Mouse (Mus musculus) olfactory bulb, adult 2 months (tissue): ENCODE results near the gene Ilkap. TPM values are rescaled to one million over a fixed set of nuclear protein-coding genes. Genes with fewer than 3 reads are reported as not detected.

Source experiments
- H3K27ac ChIP-seq: fragments of 200-500 bp; 2 replicates; pipeline ENCODE4 v1.5.1; 2012; ENCODE audit warnings: low read depth, low read length; ENCODE audit not compliant: insufficient read depth
- H3K4me1 ChIP-seq: fragments of 200-500 bp; 2 replicates; pipeline ENCODE4 v1.6.1; 2012; ENCODE audit warnings: low read length; ENCODE audit not compliant: control insufficient read depth, insufficient read depth
- H3K4me3 ChIP-seq: fragments of 200-500 bp; 2 replicates; pipeline ENCODE4 v1.5.1; 2012; ENCODE audit warnings: mild to moderate bottlenecking, low read depth, low read length, moderate library complexity; ENCODE audit not compliant: insufficient read depth
- CTCF ChIP-seq: fragments of 200-500 bp; IDR thresholded peaks from 2 replicates; pipeline ENCODE4 v1.5.1; 2012; ENCODE audit warnings: low read depth, mild to moderate bottlenecking, low read length, moderate library complexity; ENCODE audit not compliant: insufficient read depth
- POLR2A ChIP-seq: fragments of 200-500 bp; IDR thresholded peaks from 2 replicates; pipeline ENCODE4 v1.6.1; 2012; ENCODE audit warnings: mild to moderate bottlenecking, low read depth, low read length, moderate library complexity; ENCODE audit not compliant: insufficient read depth
- WGBS: fragments of 180-500 bp; shearing (Covaris S2); methylation state at CpG from one replicate; pipeline ENCODE4 v1.1.7; 2018; 5-methylcytosine and 5-hydroxymethylcytosine counted together
- polyA plus RNA-seq: library from polyadenylated mRNA; stranded (reverse); fragments of >200 nt; gene quantifications from 2 replicates; pipeline ENCODE4 v1.2.4, GENCODE M21; 2012; ENCODE audit warnings: low replicate concordance; ENCODE audit not compliant: missing spikeins, insufficient read depth, insufficient read length

Gene Ilkap
- polyA plus RNA-seq, 1 experiment = not detected

GRCm38 (mm10) chr1:91407819-91408218 lies 9.2 kb upstream of the Ilkap start:
- Histone ChIP-seq H3K4me1 (peaks cover 16% of the 10 kb centered on the region), H3K4me3 (no peak overlapping the region), H3K27ac (no peak overlapping the region)
- TF ChIP-seq CTCF = no peak
- no peak for TF ChIP-seq POLR2A
- 88% methylated on average over 4 of the region's 4 CpGs for WGBS

DNA sequence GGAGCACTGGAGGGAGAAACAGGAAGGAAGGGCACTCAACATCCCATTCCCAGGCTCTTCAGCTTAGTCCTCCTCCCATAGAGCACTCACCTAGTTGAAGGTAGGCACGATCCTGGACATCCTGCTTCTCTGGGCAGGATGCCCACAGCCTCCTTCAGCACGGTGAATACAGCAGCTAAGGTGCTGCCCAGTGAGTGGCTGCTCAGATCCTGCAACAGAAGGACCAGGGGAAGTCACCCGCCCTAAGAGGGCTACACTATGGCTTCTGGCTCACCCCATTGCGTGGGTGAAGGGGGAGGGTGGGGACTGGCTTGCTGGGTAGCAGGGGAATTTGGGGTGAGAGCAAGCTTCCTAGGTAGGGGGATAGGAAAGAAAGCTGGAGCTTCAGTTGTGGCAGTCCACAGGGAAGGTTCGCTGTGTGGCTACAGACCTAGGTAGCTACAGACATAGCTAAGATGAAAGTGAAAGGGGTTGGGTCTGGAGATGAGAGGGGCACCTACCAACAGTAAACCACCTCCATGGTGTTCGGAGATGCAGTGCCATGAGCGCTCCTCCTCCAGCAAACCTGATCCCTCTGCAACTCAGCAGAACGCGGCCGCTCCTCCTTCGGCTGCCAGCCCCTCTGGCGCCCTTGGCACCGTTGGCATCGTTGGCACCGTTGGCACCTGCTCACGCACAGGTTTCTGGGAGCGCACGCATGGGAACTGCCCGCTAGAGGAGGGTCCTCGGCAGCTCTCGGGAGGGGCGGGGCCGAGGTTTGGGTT lies 7.0 kb upstream of the Ilkap start:
- 44% methylated on average over 23 of the region's 23 CpGs for WGBS
- TF ChIP-seq CTCF (no peak), POLR2A (no peak)
- 0 out of 2 replicates have a peak, but pooled peaks cover 3% of the 10 kb centered on the region for H3K4me1 ChIP-seq
- H3K4me3 ChIP-seq = no peak overlapping the region
- no peak overlapping the region for H3K27ac ChIP-seq

DNA sequence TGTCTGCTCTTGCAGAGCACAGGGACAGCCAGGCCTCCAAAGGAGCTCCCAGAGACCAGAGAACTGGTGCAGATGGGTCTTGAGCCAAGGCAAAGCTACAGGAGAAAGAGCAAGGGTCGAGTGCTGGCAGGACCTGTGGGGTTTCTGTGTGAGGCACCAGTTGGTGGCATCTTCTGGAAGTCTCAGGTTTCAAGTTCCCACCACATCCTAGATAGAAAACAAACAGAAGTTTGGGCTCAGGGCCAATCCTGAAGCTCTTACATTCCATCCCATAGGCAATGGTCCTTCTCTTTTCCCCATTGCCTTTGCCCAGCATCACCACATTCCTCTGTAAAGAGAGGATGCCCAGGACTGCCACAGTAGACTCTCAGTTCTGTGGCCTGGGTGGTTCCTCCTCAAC lies 6.4 kb upstream of the Ilkap start:
- H3K4me3 ChIP-seq = no peak overlapping the region
- no peak for TF ChIP-seq POLR2A
- TF ChIP-seq CTCF = no peak
- H3K27ac ChIP-seq = no peak overlapping the region
- 0 out of 2 replicates have a peak, but pooled peaks cover 3% of the 10 kb centered on the region for H3K4me1 ChIP-seq
- WGBS = 23% methylated on average over 1 of the region's 1 CpGs

DNA sequence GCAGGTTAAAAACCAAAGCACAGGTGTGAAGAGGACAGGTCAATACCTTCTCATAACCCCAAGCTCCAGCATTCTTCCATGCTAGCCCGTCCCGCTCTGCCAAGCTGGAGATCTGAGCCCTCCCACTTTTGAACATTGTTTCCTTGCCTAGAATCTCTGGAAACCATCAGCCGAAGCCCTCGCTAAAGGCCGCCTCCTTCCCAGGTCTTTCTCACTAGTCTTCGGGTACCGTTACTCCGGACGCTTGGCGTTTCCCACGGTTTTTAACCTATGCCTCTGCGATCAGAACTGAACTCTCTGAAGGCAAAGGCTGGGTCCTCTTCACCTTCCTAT lies 722 bp downstream of the Ilkap start:
- TF ChIP-seq CTCF = no peak
- TF ChIP-seq POLR2A = no peak
- Histone ChIP-seq H3K4me3 (peak overlapping the region; percentile 95), H3K27ac (0 out of 2 replicates have a peak overlapping the region, but pooled peaks have one; percentile 66), H3K4me1 (peaks cover 2% of the 10 kb centered on the region)
- under 1% methylated on average over 12 of the region's 12 CpGs for WGBS

DNA sequence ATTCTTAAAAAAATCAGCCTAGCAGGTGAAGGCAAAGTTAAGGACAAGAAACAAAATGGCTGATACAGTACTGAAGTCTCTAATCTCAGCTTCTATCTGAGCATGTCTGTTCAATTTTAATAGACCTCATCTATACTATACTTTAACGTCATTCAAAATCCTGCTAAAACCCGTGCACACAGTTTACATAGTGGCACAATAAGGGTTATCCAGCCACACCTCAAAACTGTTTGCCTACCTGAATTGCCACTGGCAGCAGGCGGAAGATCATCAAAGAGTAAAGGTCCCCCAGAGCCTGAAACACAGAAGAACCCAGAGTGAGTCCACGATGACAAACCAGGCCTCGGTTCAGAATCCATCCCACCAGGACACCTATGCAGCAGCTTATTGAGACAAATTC lies 8.2 kb downstream of the Ilkap start:
- Histone ChIP-seq H3K4me3 (no peak overlapping the region), H3K4me1 (peaks cover 2% of the 10 kb centered on the region), H3K27ac (no peak overlapping the region)
- TF ChIP-seq CTCF (no peak), POLR2A (no peak)
- WGBS = 96% methylated on average over 5 of the region's 5 CpGs

DNA sequence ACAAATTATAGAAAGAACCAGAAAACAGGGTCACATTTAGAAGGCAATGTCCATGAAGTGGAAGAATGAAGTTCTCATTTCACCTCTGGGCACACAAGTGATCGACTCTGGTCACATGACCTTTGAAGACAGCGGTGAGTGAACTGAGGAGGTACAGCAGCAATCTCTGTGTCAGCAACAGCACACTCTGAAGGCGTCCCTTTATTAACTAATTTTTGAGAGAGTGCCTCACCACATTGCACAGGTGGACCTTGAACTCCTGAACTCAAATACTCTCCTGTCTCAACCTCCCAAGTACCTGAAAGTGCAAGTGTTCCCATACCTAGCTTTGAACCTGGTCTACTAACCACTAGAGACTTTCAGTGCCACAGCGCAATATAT lies 17.5 kb downstream of the Ilkap start:
- Histone ChIP-seq H3K27ac (no peak overlapping the region), H3K4me3 (no peak overlapping the region), H3K4me1 (peaks cover 4% of the 10 kb centered on the region)
- TF ChIP-seq POLR2A = no peak
- no peak for TF ChIP-seq CTCF
- WGBS = 95% methylated on average over 4 of the region's 4 CpGs

GRCm38 (mm10) chr1:91380453-91381090 lies 18.0 kb downstream of the Ilkap start:
- TF ChIP-seq POLR2A = no peak
- no peak for TF ChIP-seq CTCF
- H3K4me3 ChIP-seq = no peak overlapping the region
- 48% methylated on average over 7 of the region's 7 CpGs for WGBS
- no peak overlapping the region for H3K27ac ChIP-seq
- peaks cover 4% of the 10 kb centered on the region for H3K4me1 ChIP-seq

DNA sequence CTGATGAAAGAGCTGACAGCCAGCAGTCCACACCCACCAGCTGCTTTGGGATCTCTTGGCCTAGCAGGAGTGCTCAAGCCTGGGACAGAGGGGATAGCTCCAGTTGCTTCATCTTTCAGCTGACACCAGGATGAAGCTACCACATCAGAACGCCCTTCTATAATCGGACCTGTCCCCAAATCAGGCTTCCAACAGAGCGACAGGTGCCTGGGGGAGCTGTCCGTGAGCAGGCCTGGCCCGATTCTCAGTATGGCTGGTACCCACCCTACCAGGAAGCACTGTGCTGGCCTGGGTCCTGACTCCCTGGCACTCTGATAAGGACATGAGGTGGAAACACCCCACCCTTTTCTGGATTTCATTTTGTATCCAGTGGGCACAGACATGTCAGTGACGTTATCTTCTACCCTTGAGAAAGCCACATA lies 25.2 kb downstream of the Ilkap start:
- no peak overlapping the region for H3K4me3 ChIP-seq
- TF ChIP-seq POLR2A = no peak
- no peak for TF ChIP-seq CTCF
- WGBS = 93% methylated on average over 6 of the region's 6 CpGs
- no peak overlapping the region for H3K27ac ChIP-seq
- H3K4me1 ChIP-seq = 0 out of 2 replicates have a peak, but pooled peaks cover 7% of the 10 kb centered on the region

GRCm38 (mm10) chr1:91370055-91370454 lies 28.6 kb downstream of the Ilkap start:
- 87% methylated on average over 23 of the region's 23 CpGs for WGBS
- Histone ChIP-seq H3K27ac (no peak overlapping the region), H3K4me1 (peaks cover 17% of the 10 kb centered on the region), H3K4me3 (no peak overlapping the region)
- no peak for TF ChIP-seq CTCF

DNA sequence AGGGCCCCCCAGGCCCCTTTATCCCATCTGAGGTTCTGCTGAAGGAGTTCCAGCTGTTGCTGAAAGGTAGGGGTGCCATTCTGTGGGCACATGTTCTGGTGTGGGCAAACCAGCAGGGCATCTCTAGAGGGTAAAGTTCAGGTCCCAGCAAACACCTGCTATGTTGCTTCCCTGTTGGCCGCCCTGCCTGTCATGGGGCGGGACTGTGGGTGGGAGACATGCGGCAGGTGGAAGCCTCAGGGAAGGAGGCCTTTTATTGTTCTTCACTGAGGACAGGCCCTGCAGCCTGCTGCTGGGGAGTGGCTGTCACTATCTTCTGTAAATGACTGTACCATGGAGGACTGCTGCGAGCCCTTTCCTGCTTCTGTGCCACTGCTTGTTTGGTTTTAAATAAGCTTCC lies 29.2 kb downstream of the Ilkap start:
- H3K27ac ChIP-seq = no peak overlapping the region
- peaks cover 17% of the 10 kb centered on the region for H3K4me1 ChIP-seq
- no peak for TF ChIP-seq CTCF
- no peak for TF ChIP-seq POLR2A
- no peak overlapping the region for H3K4me3 ChIP-seq
- WGBS = 62% methylated on average over 4 of the region's 4 CpGs
